Mouse (Mus musculus): ENCODE measurements around the gene Myh10.
A peak's percentile ranks its signal among the peaks of the same experiment; 100 is the strongest.

Gene Myh10

GRCm38 (mm10) chr11:68691321-68692009, at the start of gene Myh10:
Myh10 (plus strand) TSS chr11:68691559.
- DNase-seq (ENCODE audit: low spot score) = peak; percentile 100

GRCm38 (mm10) chr11:68644781-68645180, 46.6 kb upstream of the Myh10 start:
- DNase-seq (ENCODE audit: low spot score) = no peak

GRCm38 (mm10) chr11:68647808-68648207, 43.6 kb upstream of the Myh10 start:
- DNase-seq (ENCODE audit: low spot score) = no peak

DNA sequence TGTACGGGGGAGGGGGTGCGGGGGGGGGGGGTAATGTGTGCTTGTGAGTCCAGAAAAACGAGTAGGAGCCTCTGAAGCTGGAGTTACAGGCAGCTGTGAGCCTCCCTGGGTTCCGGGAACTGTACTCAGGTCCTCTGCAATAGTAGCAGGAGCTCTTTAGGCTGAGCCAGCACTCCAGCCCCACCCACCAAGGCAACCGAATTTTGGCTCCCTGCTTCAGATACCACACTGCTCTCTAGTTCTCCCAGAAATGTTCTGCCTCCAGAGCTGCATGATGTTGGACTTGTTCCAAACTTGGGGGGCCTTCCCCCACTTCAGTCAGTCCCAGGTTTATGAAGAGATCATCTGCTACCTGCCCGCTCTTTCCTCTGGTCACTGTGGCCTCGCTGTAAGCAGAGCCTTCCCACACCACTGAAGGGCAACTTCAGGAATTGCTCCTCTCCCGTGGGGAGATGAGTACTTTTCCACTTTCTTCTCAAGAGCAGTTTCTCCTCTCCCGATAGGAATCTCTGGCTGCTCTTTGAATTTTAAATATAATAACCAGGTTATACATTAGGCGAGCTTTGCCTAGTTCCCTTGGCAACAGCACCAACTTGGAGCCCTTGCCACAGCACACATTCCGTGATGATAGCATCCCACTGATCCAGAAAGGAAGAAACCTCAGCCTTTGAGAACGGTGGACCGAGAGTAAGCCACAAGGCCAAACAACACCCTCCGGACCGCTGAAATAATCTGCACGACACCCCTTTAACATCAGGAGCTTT, 42.8 kb upstream of the Myh10 start:
- no peak for DNase-seq (ENCODE audit: low spot score)

GRCm38 (mm10) chr11:68651518-68651917, 39.8 kb upstream of the Myh10 start:
- DNase-seq (ENCODE audit: low spot score) = no peak

DNA sequence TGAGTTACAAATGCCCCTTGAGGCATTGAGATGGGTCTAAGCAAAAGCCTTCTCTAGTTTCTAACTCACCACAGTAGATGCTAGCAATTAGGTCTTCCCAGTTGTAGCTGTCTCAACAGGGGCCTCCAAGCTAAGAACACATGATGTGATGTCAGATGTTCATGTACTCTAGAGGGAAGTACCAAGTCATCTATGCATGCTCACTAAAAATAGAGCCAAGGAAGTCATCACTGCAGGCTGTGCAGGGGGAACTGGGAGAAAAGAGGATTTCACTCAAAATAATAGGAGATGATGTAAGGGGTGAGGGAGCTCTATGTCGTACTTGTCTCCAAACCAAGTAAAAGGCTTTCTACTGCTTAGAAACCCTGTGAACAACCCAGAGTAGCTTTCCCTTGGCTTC, 35.8 kb upstream of the Myh10 start:
- DNase-seq (ENCODE audit: low spot score) = no peak

DNA sequence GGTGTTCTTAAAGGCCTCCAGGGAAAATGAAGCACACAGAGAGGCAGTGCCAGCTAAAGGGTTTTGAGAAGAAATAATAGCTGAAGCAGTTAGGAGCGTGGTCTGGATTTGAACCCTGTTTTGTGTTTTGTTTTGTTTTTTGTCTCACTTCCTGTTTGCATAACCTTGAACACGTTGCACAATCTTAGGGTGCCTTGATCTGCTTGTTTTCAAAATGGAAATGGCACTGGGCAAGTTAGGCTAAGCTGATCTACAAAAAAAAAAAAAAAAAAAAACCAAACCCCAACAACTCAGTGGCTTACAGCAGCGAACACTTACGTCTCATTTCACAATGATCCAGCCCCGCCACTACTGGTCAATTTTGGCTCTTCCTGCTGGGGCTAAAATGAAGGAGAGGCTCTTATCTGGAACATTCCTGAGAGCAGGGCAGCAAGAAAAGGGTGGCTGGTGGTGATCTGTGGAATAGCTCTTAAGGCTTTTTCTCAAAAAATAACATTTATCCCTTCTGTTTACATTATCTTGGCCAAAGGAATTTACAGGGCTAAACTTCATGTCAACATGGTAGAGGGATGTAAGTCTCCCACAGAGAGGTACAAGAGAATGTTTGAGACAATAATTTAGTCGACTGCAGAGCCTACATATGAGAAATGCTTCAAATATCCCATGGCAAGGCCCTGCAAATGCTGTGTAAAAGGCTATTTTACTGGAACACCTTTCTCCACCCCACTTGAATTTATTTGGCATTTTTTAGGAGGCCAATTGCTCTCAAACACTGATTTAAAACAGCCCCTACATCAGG, 34.3 kb upstream of the Myh10 start:
- DNase-seq (ENCODE audit: low spot score) = peak; percentile 65

GRCm38 (mm10) chr11:68657811-68658210, 33.5 kb upstream of the Myh10 start:
- peak; percentile 19 for DNase-seq (ENCODE audit: low spot score)

GRCm38 (mm10) chr11:68665331-68665730, 26.0 kb upstream of the Myh10 start:
- no peak for DNase-seq (ENCODE audit: low spot score)

GRCm38 (mm10) chr11:68666210-68666609, 25.1 kb upstream of the Myh10 start:
- DNase-seq (ENCODE audit: low spot score) = no peak

DNA sequence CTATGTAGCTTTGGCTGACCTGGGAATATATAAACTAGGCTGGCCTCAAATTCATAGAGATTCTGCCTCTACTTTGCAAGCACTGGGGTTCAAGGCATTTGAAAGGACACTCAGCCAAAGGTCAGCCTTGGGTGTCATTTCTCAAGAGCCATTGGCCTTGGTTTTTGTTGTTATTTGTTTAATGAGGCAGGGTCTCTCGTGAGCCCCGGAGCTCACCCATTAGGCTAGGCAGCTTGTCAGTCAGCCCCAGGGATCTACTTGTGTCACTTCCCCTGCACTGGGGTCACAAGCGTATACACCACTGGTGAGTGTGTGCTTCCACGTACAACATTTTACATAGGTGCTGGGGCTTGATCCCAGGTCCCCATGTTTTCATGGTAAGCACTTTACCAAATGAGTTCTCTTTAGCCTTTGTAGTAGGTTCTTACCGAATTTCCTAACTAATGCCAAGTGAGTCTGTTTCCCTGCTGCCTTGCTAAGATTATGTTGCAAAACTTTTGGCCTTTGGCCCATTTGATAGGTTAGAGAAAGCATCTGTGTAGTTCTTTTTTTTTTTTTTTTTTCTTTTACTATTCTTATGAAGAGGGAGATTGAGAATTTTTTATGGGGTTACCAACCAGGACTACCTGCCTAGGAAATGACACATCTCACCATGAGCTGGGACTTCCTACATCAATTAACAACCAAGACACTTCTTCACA, 18.9 kb upstream of the Myh10 start:
- DNase-seq (ENCODE audit: low spot score) = no peak

GRCm38 (mm10) chr11:68674071-68674470, 17.3 kb upstream of the Myh10 start:
- no peak for DNase-seq (ENCODE audit: low spot score)

DNA sequence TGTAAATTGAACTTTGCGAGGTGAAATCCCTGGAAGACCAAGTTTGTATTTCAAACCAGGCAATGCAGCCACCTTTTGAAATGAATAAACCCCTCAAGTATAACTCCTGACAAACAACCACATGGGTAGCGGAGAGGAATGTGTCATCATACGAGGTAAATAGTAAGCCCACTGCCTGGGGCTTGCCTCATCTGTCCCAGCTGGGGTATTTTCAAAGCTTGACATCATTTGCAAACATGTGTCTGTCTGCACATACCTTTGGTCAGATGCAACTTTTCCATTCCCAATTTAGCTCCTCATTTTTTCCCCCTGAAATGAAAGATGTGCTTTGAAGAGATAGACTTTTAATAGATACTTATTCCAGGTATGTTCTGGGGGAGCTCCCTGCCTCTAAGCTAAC, 16.7 kb upstream of the Myh10 start:
- no peak for DNase-seq (ENCODE audit: low spot score)

DNA sequence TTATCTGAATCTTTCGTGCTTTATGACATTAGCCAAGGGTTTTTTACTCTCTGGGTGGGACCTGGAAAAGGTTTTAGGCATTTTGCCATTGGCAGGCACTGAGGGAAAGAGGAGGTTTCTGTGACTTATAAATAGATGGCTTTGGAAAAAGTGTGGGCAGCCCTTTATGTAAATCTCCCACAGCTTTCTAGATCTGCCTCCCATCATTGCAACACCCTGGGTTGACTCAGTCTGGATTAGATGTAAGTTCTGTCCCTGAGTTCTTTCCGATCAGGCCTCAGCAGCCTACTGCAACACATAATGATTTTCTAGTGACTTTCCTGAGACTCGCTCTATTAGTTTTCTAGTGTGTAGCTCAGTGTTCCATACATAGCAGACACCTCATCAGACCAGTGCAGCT, 16.1 kb upstream of the Myh10 start:
- no peak for DNase-seq (ENCODE audit: low spot score)

DNA sequence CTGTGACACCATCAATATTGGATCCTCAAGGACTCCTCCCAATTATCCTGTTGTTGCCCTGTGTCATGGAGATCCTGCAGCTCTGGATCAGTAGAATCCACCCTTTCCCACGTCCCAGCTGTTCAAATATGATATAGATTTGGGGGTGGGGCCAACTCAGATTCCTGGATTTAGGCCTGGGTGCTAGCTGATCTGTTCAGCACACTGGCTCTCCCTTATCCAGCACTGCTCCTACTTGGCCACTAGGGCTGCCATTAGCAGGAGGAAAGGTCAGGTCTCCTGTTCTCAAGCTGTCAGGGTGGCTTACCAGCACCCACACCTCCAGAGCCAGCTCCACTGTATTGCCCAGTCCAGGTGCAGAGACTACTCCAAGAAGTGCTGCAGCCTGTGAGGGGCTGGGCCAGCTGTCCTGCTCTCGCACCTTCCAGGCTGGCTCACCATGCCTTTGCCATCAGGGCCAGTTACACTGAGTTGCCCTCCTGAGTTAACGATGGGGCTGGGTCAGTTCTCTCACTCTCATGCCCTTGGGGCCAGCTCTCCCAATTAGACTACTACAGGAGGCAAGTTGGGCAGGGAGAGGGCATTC, 10.0 kb upstream of the Myh10 start:
- no peak for DNase-seq (ENCODE audit: low spot score)

- no peak for DNase-seq (ENCODE audit: low spot score)
Observed at GRCm38 (mm10) chr11:68682136-68682806, 9.1 kb upstream of the Myh10 start.

- no peak for DNase-seq (ENCODE audit: low spot score)
Observed at GRCm38 (mm10) chr11:68686001-68686400, 5.4 kb upstream of the Myh10 start.

GRCm38 (mm10) chr11:68689304-68689703, 2.1 kb upstream of the Myh10 start:
- peak; percentile 61 for DNase-seq (ENCODE audit: low spot score)

DNA sequence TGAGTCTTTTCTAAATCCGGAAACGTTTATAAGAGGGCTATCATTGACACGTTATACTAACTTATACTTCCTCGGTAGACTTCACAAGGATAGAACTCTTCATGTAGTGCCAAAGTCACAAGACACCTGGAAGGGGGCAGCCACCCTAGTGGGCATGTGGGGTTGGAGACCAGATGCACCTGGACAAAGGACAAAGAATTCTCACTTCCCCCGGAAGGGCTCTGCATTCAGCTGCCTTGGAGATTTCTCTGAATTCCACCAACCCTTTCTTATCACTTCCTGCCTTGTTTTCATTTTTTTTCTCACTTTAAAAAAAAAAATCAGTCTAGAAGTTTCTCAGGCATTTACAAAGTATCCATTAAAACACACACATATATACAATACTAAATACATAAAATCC, 894 bp upstream of the Myh10 start:
- no peak for DNase-seq (ENCODE audit: low spot score)

DNA sequence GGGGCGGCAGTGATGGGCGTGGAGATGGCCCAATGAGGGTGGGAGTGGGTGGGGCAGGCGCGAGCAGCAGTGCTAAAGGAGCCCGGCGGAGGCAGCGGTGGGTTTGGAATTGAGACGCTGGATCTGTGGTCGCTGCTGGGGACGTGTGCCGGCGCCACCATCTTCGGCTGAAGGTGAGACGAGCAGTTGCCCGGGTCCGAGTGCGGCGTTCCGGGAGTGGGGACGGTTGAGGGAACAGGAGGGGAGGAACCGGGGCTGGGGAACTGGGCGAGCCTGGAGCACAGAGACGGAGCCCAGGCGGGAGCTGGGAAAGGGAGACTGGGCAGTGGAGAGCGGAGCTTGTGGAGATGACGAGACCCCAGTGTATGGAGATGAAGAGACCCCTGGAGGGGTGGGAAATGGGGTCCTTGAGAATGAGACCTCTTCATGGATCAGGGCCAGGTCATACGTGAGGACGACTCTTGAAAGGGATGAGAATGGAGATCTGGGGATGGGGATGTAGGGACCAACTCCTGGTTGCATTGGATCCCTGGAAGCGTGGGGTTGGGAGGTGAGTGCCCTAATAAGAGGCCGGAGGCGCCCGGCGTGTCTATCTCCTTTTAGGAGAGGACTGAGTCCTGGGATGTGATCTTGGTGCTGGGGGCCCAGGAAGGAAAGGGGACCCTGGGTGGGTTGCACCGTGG, 792 bp downstream of the Myh10 start:
- no peak for DNase-seq (ENCODE audit: low spot score)
